Mouse (Mus musculus): ENCODE measurements around the gene Bbs9.

DNA sequence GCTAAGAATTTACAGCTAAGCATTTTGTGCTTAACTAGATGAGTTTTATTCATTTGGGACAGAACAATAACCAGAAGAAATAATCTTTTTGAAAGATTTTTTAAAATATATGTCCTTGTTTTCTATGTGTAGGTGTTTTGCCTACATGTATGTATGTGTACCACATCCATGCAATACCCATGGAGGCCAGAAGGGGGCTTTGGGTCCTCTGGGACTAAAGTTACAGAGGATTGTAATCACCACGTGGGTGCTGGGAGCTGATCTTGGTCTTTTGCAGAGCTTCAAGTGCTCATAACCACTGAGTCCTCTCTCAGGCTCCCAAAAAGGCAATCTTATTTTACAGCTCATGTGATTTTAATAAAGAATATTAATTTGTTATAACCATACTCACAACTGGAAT, 371.3 kb downstream of the Bbs9 start:
- no peak for TF ChIP-seq POLR2A (IDR thresholded peaks at IDR 0.05; ENCODE audit: insufficient read depth, low read length)
- TF ChIP-seq CTCF (IDR thresholded peaks at IDR 0.05; ENCODE audit: low read depth, low read length), result no peak

Data from ES-Bruce4 (cell line).